Mouse (Mus musculus): ENCODE measurements around the gene Morc2a.

DNA sequence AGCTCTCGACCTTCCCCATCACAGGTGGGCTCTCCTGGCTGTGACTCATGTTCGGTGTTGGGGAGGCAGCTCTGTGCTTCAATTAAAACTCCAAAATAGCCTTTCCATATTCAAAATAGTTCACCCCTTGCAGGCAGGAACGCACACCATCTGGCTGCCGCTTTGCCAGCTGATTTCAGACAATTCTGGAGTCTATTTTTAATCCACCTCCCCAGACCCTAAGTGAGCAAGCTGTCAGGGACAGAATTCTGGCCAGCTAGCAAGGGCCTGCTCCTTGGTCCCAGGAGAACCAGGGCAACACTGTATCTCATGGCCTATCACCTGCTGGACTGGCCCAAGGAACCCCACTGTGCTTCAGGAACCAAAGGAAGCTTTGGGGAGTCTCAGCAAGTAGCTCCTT lies 74.9 kb downstream of the Morc2a start:
- TF ChIP-seq HCFC1 (IDR thresholded peaks at IDR 0.05; ENCODE audit: borderline replicate concordance, insufficient read depth, low read length) (no peak), ZC3H11A (IDR thresholded peaks at IDR 0.05; ENCODE audit: borderline replicate concordance, low read depth, low read length) (no peak), ZNF384 (IDR thresholded peaks at IDR 0.05; ENCODE audit: low read depth, low read length) (no peak)
